Mouse (Mus musculus) kidney, postnatal 4 days (tissue): ENCODE data around the gene Napa.

ENCODE experiments used
- DNase-seq, 2 experiments: peaks; one replicate each; pipeline ENCODE4 v3.0.0; 2021; ENCODE audit warnings: mixed read lengths in 2 of 2

The Napa gene

GRCm38 (mm10) chr7:16099901-16100300 lies 1.6 kb downstream of the Napa start:
- no peak for DNase-seq

- no peak for DNase-seq
These were observed 2.8 kb downstream of the Napa start for GRCm38 (mm10) chr7:16101081-16101480.

DNA sequence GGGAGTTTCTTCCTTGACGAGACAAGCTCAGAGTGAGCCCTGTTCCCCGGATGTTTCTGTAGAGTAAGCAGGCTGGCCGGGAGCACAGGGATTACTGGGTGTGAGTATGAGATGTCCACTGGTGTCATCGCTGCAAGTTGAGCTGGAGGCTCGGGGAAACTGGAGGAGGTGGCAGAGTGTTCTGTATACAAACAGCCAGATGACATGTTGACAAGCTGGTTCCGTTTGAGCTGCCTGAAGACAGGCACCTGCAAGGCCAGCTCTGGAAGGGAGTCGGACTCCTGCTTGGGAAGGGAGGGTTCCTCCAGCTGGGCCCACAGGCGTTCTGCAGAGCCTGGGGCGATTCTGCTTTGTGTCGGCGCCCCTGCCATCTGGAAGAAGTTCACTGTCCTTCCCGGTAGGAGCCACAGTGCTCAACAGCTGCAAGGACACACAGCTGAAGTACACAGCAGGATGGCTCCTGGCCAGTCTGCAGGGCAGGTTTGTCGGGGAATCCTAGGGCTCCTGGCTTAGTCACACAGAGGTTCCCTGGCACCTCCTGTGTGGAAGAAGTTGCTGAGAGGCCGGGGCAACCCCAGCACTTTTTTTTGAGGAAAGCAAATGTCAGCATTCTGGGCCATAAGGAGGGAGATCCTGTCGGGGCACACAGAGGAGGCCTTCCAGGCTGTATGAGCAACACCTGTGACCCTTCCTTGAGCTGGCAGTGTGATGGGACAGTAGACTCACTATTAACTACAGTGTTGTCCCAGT lies 3.6 kb downstream of the Napa start:
- DNase-seq = no peak

GRCm38 (mm10) chr7:16102686-16103226 lies 4.5 kb downstream of the Napa start:
- DNase-seq = no peak

- no peak for DNase-seq
These were observed 5.5 kb downstream of the Napa start for GRCm38 (mm10) chr7:16103760-16104159.

DNA sequence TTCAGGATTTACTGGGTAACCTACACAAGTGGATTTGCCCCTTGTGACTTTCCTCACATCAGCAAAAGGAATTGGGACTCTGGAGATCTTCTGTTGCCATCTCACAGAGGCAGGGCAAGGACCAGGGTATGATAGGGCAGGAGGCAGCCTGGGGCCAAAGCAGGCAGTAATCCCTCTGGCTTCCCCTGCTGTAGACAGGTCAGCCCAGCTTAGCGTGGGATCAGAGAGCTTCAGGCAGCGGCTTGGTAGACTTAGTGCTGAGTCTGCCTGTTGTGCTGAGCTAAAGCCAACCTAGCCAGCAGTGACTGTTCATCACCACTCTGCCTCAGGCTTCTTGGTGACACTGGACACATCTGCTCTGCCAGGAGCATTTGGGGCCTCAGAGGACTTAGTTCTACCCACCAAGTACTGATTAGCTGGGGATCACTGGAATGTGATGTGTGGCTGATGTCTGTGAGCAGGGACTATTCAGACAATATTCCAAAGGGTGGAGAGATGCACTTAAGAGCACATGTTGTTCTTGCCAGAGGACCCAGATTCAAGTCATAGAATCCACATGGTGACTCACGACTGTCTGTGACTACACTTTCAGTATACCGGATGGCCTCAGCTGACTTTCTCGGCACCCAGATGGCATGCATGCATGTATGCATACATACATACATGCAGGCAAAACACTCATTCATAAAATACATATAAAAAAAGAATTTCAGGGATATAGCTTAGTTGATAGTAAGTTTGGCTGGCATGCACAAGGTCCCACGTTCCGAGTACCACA lies 6.5 kb downstream of the Napa start:
- no peak for DNase-seq

- DNase-seq = no peak
These were observed 10.8 kb downstream of the Napa start for GRCm38 (mm10) chr7:16108886-16109542.

DNA sequence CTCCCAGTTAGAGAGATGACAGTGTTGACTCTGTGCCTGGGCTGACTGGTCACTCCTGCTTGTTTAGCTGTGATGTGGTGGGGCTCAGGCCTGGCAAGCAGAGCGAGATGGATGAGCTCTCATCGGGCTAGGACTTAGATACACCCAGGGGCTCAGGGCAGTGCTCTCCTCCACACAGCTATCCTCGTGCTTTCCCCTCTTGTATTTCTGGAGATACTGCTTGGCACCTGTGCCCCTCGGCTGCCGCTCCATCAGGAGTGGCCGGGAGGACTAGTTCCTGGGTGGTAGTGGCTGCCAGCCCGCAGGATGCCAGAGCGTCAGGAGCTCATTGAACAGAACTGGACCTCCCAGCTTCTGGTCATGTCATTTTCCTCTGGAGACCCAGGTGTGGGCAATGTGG lies 11.9 kb downstream of the Napa start:
- peak in 1 of 2 experiments; percentile 0 for DNase-seq

- no peak for DNase-seq
These were observed 13.2 kb downstream of the Napa start for GRCm38 (mm10) chr7:16111284-16112090.

DNA sequence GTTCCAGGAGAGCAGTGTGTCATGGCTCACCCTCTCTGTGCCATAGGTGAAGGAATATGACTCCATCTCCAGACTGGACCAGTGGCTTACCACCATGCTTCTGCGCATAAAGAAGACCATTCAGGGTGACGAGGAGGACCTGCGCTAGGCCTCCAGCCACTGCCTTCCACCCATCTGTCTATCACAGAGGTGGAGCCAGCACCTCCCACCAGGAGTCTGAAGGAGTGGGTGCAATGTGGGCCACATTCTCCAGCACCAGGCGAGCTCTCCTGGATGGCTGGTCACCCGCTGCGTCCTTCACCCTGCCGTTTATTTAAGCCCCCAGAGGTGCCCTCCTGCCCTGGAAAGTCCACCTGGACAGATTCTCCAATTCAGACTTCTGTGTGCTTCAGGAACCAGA lies 18.2 kb downstream of the Napa start:
- DNase-seq = peak in 1 of 2 experiments; percentile 0

DNA sequence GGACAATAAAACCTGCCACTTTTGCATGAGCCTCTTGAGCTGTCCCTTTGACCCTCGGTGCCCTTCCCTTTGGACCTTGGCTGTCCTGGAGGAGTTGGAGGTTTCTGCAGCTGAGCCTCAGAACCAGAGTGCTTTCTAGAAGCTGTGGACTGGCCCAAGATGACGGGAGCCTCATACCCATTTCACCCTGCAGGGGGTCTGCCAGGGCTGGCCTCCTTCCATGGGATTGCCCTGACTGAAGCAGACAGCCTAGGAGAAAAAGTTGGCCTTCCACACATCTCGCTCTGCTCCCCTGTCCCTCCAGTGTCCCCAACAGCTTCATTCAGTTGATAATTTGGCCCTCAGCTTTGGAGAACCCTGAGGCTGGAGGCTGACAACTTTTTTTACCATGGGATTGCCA lies 18.8 kb downstream of the Napa start:
- peak in 1 of 2 experiments; percentile 0 for DNase-seq

DNA sequence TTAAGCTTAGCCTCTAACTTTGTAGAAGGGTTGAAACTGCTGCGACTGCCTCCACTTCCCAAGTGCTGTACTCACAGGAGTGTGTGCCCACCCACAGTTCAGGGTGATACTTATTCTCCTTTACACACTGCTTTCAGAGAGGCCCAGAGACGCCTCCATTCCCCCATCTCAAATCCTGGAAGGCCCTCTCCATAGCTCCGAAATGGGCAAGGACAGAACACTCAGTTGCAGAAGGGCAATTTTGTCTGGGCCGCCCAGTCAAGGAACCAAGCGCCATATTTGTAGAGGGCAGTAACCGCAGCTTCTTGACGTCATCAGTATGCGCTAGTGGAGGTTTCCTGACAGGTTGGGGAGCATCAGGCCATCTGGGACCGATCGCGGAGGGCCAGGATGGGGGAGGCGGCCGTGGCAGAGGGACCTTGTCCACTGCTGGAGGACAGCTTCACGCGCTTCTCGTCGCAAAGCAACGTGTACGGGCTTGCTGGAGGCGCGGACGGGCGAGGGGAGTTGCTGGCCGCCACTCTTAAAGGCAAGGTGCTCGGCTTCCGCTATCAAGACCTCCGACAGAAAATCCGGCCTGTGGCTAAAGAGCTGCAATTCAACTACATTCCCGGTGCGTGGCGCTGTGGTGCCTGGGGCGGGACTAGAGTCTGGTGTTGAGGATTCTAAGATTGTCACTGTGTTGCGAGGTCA lies 21.5 kb downstream of the Napa start, which contains the start of gene Kptn:
Gene Kptn (plus strand): TSS at position 327 of the 693 bp plus-strand sequence.
- DNase-seq = peak; percentile 91 to 94

DNA sequence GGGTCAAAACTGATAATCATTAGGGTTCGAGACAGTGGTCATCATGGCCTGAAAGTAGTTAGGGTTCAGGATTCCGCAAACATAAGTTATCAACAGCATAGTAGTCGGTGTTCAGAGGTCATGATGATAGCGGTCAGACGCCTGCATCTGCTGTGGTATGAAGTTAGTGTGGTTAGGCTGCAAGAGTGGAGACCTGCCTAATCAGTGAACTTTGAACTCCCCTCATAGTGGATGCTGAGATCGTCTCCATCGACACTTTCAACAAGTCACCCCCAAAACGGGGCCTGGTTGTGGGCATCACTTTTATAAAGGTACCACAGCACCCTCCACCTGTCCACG lies 22.0 kb downstream of the Napa start:
- peak in 1 of 2 experiments; percentile 10 for DNase-seq

DNA sequence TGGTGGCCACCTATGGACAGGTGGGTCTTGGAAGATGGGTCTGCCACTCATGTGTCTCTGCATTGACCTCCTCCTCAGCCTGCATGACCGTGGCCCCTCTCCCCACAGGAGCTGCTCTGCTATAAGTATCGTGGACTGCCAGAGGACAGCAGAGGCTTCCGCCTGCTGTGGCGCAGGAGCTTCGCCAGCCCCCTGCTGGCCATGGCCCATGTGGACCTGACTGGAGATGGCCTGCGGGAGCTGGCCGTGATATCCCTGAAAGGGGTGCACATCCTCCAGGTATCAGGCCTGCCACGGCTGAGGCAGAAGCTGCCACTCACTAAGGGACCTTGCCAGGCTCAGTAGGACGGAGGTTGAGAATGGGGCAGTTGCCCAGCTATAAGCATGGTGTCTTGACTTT lies 27.6 kb downstream of the Napa start:
- DNase-seq = no peak

- DNase-seq = no peak
These were observed 30.1 kb downstream of the Napa start for GRCm38 (mm10) chr7:16128344-16128743.

DNA sequence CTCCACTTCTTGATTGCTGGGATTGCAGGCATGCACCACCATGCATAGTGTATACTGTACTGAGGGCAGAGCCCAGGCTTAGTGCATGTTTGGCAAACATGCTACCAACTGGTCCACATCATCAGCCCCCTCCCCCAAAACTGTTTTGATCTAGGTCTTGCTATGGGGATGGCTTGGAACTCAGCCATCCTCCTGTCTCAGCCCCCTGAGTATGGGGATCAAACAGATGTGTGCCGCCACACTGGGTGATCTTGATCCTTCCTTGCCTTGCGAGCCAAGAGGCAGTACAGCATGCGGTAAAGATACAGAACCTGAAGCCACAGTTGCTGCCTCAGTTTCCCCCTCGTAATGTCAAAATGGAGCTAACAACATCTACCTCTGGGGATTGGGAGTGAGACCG lies 30.6 kb downstream of the Napa start:
- no peak for DNase-seq

DNA sequence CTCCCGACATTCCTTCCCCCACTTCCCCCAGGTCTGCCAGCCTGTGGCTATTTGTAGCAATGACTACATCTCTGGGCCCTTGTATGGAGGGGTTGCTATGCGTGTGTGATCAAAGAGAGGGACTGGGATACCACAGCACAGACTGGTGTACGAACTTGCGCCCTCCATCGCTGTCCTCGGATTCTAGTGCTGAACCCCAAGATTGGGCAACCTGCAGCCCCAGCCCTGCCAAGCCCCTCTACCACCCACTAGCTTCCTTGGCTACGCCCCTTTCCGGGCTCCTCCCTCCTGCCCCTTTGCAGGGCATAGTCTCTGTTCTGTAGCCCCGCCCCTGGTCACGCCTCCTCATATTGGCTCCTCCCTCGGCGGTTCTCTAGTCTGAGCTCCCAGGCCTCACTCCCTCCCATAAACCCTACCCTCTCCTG lies 31.2 kb downstream of the Napa start, which contains the start of gene Slc8a2:
Gene Slc8a2 (plus strand): TSS at position 406 of the 425 bp plus-strand sequence.
- peak; percentile 90 to 93 for DNase-seq

DNA sequence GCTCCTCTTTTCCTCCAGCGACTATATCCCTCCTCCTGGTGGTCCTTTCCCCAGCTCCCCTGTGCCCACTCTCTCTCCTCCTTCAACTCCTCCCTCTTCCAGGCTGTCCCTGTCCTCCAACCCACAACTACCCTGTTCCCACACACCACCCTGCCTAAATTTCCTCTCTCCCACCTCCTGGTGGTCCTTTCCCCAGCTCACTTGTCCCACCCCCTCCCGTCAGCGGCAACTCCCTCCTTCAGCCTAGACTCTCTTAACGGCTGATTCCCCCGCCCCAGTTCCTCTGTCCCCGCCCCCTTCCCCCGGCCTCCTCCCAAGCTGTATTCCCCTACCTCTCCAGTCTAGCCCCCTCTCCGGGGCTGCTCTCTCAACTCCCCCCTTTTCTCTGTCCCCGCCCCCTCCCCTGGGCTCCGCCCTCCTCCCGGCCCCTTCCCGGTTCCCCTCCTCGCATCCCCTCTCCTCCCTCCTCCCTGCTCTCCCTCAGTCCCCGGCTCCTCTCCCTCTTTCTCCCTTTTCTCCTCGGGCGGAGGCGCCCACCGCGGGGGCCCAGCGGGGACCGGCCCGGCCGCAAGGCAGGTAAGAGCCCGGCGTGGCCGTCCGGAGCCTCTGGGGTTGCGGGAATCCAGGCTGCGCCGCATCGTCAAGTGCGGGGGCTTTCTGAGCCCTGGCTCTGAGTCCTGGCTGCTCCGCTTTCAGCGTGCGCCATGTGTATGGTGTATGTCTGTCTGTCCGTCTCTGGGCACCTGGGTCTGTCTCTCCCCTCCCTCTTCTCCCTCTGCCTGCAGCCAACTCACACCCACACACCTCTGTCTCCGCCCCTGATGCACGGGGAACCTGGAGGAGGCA lies 31.8 kb downstream of the Napa start:
- DNase-seq = peak; percentile 76 to 79

DNA sequence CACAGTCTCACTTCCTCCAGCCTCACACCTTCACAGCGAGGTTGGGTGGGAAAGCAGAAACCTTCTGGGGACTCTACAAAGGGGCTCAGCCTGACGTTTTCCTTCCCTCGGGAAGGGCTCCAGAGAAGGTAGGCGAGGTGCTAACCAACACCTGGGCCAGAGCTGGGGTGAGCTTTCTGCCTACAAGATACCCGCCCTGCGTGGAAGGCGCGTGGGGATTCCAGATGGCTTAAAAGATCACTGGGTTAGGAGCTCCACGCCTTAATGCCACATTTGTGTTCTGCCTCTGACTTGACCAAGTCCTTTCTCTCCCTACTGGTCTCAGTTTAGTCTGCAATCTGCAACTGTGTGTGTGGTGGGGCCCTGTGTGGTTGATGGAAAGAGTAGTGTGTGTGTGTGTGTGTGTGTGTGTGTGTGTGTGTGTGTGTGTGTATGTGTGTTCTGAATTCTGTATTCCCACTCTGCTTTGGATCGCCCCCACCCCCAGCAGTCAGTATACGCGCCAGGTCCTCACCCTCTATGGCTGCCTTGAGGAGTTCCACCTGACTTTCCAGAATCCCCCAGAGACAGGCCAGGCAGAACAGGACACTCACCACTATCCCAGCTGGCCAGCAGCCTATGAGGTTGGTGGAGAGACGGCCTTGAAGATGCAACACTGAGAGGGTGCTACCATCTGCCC lies 32.8 kb downstream of the Napa start:
- DNase-seq = no peak

GRCm38 (mm10) chr7:16132161-16132581 lies 33.9 kb downstream of the Napa start:
- no peak for DNase-seq
